Mouse (Mus musculus): Measurements from ENCODE around the gene Ucma. TPM values are rescaled to one million over a fixed set of nuclear protein-coding genes. Genes with fewer than 3 reads are reported as not detected.

The Ucma gene
- polyA plus RNA-seq, 1 experiment from 2014 or later: 0.33 TPM

- ATAC-seq: no peak
- no peaks in the 10 kb centered on the region for H3K36me3 ChIP-seq (ENCODE audit: control insufficient read depth, insufficient read depth, low read length)
- no peaks in the 10 kb centered on the region for H3K27me3 ChIP-seq (ENCODE audit: control insufficient read depth, insufficient read depth, low read depth, low read length)
- no peaks in the 10 kb centered on the region for H3K9me3 ChIP-seq (replicated peaks; ENCODE audit: control insufficient read depth, low read length, poor library complexity, severe bottlenecking)
- no peak overlapping the region for H3K9ac ChIP-seq (ENCODE audit: low read depth, low read length)
- 87% methylated on average over 4 of the region's 4 CpGs for WGBS
- no peak overlapping the region for H3K27ac ChIP-seq (ENCODE audit: low read length)
- H3K4me3 ChIP-seq (ENCODE audit: low read depth, low read length): no peak overlapping the region
- H3K4me2 ChIP-seq (ENCODE audit: low read length): no peak overlapping the region
- peaks cover 2% of the 10 kb centered on the region; the same call in 1 of the 2 replicates for H3K4me1 ChIP-seq (ENCODE audit: control insufficient read depth, insufficient read depth, low read length)
Observed at GRCm38 (mm10) chr2:5029808-5030207, 53.9 kb downstream of the Ucma start.

- H3K9me3 ChIP-seq (replicated peaks; ENCODE audit: control insufficient read depth, low read length, poor library complexity, severe bottlenecking): no peaks in the 10 kb centered on the region
- WGBS: 79% methylated on average over 7 of the region's 7 CpGs
- peaks cover 2% of the 10 kb centered on the region; the same call in 1 of the 2 replicates for H3K4me1 ChIP-seq (ENCODE audit: control insufficient read depth, insufficient read depth, low read length)
- H3K36me3 ChIP-seq (ENCODE audit: control insufficient read depth, insufficient read depth, low read length): no peaks in the 10 kb centered on the region
- H3K27me3 ChIP-seq (ENCODE audit: control insufficient read depth, insufficient read depth, low read depth, low read length): no peaks in the 10 kb centered on the region
- no peak overlapping the region for H3K4me2 ChIP-seq (ENCODE audit: low read length)
- no peak overlapping the region for H3K9ac ChIP-seq (ENCODE audit: low read depth, low read length)
- ATAC-seq: no peak
- H3K27ac ChIP-seq (ENCODE audit: low read length): no peak overlapping the region
- H3K4me3 ChIP-seq (ENCODE audit: low read depth, low read length): no peak overlapping the region
Observed at GRCm38 (mm10) chr2:5031215-5031614, 55.3 kb downstream of the Ucma start.

GRCm38 (mm10) chr2:5032665-5033064 is 56.7 kb downstream of the Ucma start:
- Histone ChIP-seq H3K4me3 (ENCODE audit: low read depth, low read length) (no peak overlapping the region), H3K4me1 (ENCODE audit: control insufficient read depth, insufficient read depth, low read length) (no peaks in the 10 kb centered on the region), H3K9ac (ENCODE audit: low read depth, low read length) (no peak overlapping the region), H3K27ac (ENCODE audit: low read length) (no peak overlapping the region), H3K27me3 (ENCODE audit: control insufficient read depth, insufficient read depth, low read depth, low read length) (no peaks in the 10 kb centered on the region), H3K36me3 (ENCODE audit: control insufficient read depth, insufficient read depth, low read length) (0 out of 2 replicates have a peak, but pooled peaks cover 2% of the 10 kb centered on the region), H3K9me3 (replicated peaks; ENCODE audit: control insufficient read depth, low read length, poor library complexity, severe bottlenecking) (no peaks in the 10 kb centered on the region), H3K4me2 (ENCODE audit: low read length) (no peak overlapping the region)
- no peak for ATAC-seq
- WGBS: 85% methylated on average over 5 of the region's 5 CpGs

DNA sequence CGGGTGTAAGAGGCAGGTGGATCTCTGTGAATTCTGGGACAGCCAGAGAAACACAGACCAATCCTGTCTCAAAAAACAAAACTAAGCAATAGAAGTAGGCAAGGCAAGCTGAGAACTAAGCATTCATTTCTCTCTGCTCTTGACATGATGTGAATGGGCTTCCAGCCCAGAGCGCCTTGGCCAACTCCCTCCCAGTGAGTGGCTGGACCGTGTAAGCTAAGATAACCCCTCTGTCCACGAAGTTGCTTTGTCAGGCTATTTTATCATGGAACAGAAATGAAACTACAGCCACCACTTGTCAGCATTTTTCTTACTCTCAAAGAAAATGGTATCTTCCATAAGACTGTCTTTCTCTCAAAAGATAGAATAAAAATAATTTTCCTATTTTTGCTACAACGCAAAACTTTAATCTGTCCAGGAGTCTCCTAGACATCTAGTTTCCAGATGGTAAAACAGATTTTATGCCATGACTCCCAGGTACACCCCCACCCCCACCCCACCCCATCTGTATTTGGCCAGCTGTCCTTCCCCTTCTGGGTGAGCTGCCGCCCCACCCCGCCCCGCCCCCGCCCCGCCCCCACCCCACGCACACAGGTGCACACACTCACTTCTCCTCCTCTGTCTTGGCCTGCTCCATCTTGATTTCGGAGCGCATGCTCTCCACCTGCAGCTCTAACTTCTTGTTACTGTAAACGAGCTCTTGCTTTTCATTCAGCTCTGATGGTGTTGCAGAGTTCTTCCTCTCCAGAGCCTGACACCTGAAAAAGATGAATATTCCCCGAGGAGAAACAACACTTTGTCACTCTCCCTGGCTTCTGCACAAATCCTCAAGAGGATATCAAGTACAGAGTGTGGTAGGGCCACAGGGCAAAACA is 57.9 kb downstream of the Ucma start:
- no peak overlapping the region for H3K4me2 ChIP-seq (ENCODE audit: low read length)
- H3K36me3 ChIP-seq (ENCODE audit: control insufficient read depth, insufficient read depth, low read length): 0 out of 2 replicates have a peak, but pooled peaks cover 2% of the 10 kb centered on the region
- WGBS: 76% methylated on average over 11 of the region's 15 CpGs
- no peaks in the 10 kb centered on the region for H3K9me3 ChIP-seq (replicated peaks; ENCODE audit: control insufficient read depth, low read length, poor library complexity, severe bottlenecking)
- no peaks in the 10 kb centered on the region for H3K27me3 ChIP-seq (ENCODE audit: control insufficient read depth, insufficient read depth, low read depth, low read length)
- no peak for ATAC-seq
- H3K9ac ChIP-seq (ENCODE audit: low read depth, low read length): no peak overlapping the region
- H3K4me1 ChIP-seq (ENCODE audit: control insufficient read depth, insufficient read depth, low read length): no peaks in the 10 kb centered on the region
- no peak overlapping the region for H3K4me3 ChIP-seq (ENCODE audit: low read depth, low read length)
- H3K27ac ChIP-seq (ENCODE audit: low read length): no peak overlapping the region

DNA sequence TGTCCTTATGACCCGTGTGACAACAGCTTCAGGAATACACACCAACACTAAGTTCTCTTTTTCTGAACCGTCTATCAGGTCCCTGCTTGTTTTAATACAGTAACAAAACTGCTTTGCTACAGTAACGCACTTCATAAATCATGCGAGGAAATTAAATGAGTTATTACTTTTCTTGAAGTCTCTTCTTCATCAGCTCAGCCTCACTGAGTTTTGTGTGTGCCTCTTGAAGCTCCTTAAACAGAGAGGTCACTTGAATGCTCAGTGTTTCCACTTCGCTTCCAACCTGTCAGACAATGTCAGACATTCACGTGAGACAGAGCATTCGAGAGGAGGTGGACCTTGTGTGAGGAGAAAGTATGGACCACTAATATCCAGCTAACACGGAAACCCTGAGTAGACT is 58.9 kb downstream of the Ucma start:
- no peak overlapping the region for H3K9ac ChIP-seq (ENCODE audit: low read depth, low read length)
- H3K36me3 ChIP-seq (ENCODE audit: control insufficient read depth, insufficient read depth, low read length): 0 out of 2 replicates have a peak, but pooled peaks cover 2% of the 10 kb centered on the region
- no peaks in the 10 kb centered on the region for H3K4me1 ChIP-seq (ENCODE audit: control insufficient read depth, insufficient read depth, low read length)
- H3K27me3 ChIP-seq (ENCODE audit: control insufficient read depth, insufficient read depth, low read depth, low read length): no peaks in the 10 kb centered on the region
- H3K27ac ChIP-seq (ENCODE audit: low read length): no peak overlapping the region
- whole genome bisulfite sequencing: 89% methylated on average over 8 of the region's 8 CpGs
- H3K4me2 ChIP-seq (ENCODE audit: low read length): no peak overlapping the region
- H3K4me3 ChIP-seq (ENCODE audit: low read depth, low read length): no peak overlapping the region
- no peaks in the 10 kb centered on the region for H3K9me3 ChIP-seq (replicated peaks; ENCODE audit: control insufficient read depth, low read length, poor library complexity, severe bottlenecking)
- no peak for ATAC-seq

- H3K9ac ChIP-seq (ENCODE audit: low read depth, low read length): no peak overlapping the region
- no peak overlapping the region for H3K27ac ChIP-seq (ENCODE audit: low read length)
- no peaks in the 10 kb centered on the region for H3K27me3 ChIP-seq (ENCODE audit: control insufficient read depth, insufficient read depth, low read depth, low read length)
- no peak for ATAC-seq
- no peaks in the 10 kb centered on the region for H3K4me1 ChIP-seq (ENCODE audit: control insufficient read depth, insufficient read depth, low read length)
- H3K4me3 ChIP-seq (ENCODE audit: low read depth, low read length): no peak overlapping the region
- no peaks in the 10 kb centered on the region for H3K9me3 ChIP-seq (replicated peaks; ENCODE audit: control insufficient read depth, low read length, poor library complexity, severe bottlenecking)
- 0 out of 2 replicates have a peak, but pooled peaks cover 2% of the 10 kb centered on the region for H3K36me3 ChIP-seq (ENCODE audit: control insufficient read depth, insufficient read depth, low read length)
- H3K4me2 ChIP-seq (ENCODE audit: low read length): no peak overlapping the region
- WGBS: 77% methylated on average over 9 of the region's 9 CpGs
Observed at GRCm38 (mm10) chr2:5035241-5035640, 59.3 kb downstream of the Ucma start.

Other genes starting within 250 kb of the Ucma start
- 50.9 and 52.7 TPM in 2 replicates for gene Sephs1, start 94.6 kb upstream of the Ucma start, polyA plus RNA-seq (2015; fragmentation: Nextera tagmentation; extraction: Ambion mirVana)
- 83.4 and 99.9 TPM in 2 replicates for gene Phyh, start 57.1 kb upstream of the Ucma start, polyA plus RNA-seq (2015; fragmentation: Nextera tagmentation; extraction: Ambion mirVana)
- 3.0 and 3.4 TPM in 2 replicates for gene Mcm10, start 36.7 kb downstream of the Ucma start, polyA plus RNA-seq (2015; fragmentation: Nextera tagmentation; extraction: Ambion mirVana)
- gene Optn, start 87.9 kb downstream of the Ucma start, polyA plus RNA-seq (2015; fragmentation: Nextera tagmentation; extraction: Ambion mirVana): 18.0 and 24.3 TPM in 2 replicates
- gene Ccdc3, start 161.7 kb downstream of the Ucma start, polyA plus RNA-seq (2015; fragmentation: Nextera tagmentation; extraction: Ambion mirVana): 6.0 and 6.6 TPM in 2 replicates

Data from midbrain, embryonic 16.5 days (tissue).